Mouse (Mus musculus) spleen, adult 18-20 months (tissue): Measurements from ENCODE around the gene Olfr1025-ps1.

Experiments
- DNase-seq, 2 experiments: peaks; one replicate each; pipeline ENCODE4 v3.0.0; 2022; ENCODE audit warnings: mixed read lengths in 2 of 2

The Olfr1025-ps1 gene

DNA sequence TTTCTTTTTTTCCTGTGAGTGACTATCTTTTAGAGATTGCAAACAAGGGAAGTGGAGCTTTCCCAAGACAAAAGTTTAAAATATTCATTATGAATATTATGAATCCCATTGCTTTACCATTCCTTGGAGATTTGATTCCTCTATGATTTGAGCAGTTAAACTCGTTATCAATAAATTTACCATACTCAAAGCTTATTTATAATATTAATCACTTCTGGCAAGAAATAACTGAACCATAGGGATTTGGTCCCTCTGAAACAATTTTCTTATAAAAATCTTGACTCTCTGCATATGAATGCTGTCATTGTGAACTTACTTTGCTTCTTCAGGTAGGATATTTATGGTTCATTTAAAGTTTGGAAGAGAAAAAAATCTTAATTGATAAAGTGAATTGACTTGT is at the start of gene Olfr1025-ps1:
Gene Olfr1025-ps1 (plus strand): TSS at position 301 of the 400 bp plus-strand sequence.
- no peak for DNase-seq

DNA sequence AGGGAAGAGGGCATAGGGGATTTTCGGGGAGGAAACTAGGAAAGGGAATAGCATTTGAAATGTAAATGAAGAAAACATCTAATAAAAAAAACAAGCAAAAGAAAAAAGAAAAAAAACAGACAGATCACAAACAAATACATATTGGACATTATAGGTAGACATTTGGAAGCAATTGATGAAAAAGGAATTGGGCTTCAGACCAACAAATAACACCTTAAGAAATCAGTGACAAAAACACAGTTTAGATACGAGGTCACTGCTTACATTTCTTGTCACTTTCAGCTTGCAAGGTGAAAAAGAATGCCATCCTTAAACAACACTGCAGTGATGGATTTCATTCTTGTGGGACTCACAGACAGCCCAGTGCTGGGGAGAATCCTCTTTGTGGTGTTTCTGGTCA is 46.7 kb upstream of the Olfr1025-ps1 start, which contains the start of gene Olfr1022:
Gene Olfr1022 (plus strand): TSS at position 301 of the 400 bp plus-strand sequence.
- no peak for DNase-seq

DNA sequence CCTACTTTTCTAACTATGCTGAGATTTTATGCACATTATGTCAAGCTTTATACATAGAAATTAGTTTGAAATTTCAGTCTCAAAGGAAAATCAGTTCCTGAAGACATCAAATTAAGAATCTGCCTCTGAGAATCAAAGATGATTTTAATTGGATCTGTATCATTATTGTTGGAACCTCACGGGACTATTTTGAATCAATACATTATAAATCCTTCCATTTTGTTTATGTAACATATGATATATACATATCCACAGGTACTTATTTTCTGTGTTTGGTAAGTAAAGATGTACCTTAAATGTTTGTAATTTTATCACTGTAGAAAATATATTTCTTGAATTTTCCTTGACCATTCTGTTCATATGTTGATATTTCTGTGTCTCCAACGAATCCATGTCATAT is 29.7 kb upstream of the Olfr1025-ps1 start, which contains the start of gene Olfr1023:
Gene Olfr1023 (plus strand): TSS at position 301 of the 400 bp plus-strand sequence.
- no peak for DNase-seq

DNA sequence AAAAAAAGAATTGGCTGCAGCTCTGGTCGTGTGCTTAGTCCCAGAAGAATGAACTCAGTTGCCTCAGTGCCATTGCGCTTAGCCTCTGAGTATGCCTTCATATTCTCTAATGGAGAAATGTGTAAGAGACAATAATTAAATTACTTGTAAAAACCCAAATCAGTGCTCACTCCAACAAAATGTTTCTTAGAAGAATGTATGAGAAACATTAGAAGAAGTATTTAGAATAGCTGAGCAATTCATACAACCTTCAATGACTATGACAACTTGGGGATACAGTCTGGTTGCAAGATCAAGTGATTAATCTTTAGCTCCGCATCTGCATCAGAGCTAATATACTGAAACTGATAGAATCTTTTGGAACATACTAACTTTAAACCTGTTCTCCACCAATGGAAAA is 10.0 kb upstream of the Olfr1025-ps1 start, which contains the start of gene Olfr1024:
Gene Olfr1024 (minus strand): TSS at position 101 of the 400 bp plus-strand sequence.
- DNase-seq, result no peak

DNA sequence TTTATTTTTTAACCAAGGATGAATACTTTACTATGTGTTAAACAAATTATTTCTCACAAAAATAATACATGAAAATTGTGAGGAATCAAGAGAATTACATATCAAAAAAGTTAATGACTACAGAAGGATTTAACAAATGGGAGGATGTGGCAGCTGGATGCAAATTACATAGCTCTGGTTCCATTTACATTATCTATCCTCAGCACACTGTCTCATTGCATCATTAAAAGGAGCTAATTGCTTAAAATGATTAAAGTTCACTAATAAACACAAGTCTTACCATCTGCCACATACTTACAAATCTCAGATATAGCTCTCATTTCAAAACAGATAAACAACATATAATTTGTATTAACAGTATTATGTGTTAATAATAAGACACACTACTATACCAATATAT is 1.8 kb upstream of the Olfr1025-ps1 start:
- DNase-seq, result no peak

DNA sequence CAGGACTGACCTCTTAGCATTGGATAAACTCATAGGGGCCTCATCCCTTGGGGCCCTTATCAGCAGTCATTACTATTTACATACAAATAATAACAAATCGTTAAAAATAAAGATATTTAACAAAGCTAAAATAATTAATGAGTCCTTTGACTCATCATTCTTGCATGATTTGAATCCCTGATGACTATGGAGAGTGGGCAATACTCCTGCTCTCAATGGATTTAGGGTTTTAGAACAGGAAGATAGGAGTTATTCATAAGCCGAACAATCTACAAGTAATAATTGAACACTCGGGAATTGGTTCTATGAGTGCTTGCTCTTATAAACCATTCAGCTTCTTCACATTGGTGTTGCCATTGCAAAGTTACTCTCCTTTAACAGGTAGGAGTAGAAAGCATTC is 6.3 kb downstream of the Olfr1025-ps1 start, which contains the start of gene Olfr1026:
Gene Olfr1026 (plus strand): TSS at position 301 of the 400 bp plus-strand sequence.
- DNase-seq, result no peak

DNA sequence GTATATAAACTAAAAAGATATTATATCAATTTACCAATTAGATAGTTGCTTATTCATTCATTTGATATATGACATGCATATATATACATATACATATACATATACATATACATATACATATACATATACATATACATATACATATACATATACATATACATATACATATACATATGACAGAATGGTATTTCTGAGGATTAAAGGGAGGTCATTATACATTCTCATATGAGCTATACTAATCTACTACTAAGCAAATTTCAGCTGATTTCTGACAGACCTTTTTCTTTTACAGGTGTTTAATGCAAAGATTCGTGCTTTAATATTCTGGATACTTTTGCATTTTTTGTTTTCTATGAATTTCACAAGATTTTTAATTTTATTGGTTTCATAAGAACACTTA is 35.1 kb downstream of the Olfr1025-ps1 start, which contains the start of gene Olfr1028:
Gene Olfr1028 (plus strand): TSS at position 301 of the 400 bp plus-strand sequence.
- no peak for DNase-seq
